Mouse (Mus musculus): ENCODE measurements at regions not wholly inside any gene's neighbourhood (a gene's known extent, or its start where the extent isn't known, plus 50 kb on each side); places are given as distances from the start of the nearest gene placed in this dataset.

- TF ChIP-seq USF1 (IDR thresholded peaks at IDR 0.05; ENCODE audit: low read depth, low read length) (no peak), CTCF (IDR thresholded peaks at IDR 0.05 in 2 of 3, conservative IDR thresholded peaks at IDR 0.05 in 1 of 3; ENCODE audit: control insufficient read depth in 1 of 3, insufficient read depth in 1 of 3, low read depth in 2 of 3, low read length in 3 of 3, poor library complexity in 1 of 3, severe bottlenecking in 1 of 3) (no peak), BHLHE40 (IDR thresholded peaks at IDR 0.05; ENCODE audit: borderline replicate concordance, low read depth, low read length) (no peak), CHD1 (IDR thresholded peaks at IDR 0.05; ENCODE audit: low read depth, low read length) (no peak), ELF1 (IDR thresholded peaks at IDR 0.05; ENCODE audit: low read depth, low read length) (no peak), TAL1 (IDR thresholded peaks at IDR 0.05; ENCODE audit: low read length) (no peak), POLR2A (IDR thresholded peaks at IDR 0.05; ENCODE audit: control insufficient read depth in 1 of 2, insufficient read depth in 1 of 2, low read depth in 1 of 2, low read length in 2 of 2, poor library complexity in 1 of 2) (no peak), ZC3H11A (IDR thresholded peaks at IDR 0.05; ENCODE audit: low read depth, low read length) (no peak), MAFK (IDR thresholded peaks at IDR 0.05; ENCODE audit: borderline replicate concordance, low read depth, low read length) (no peak), KAT2A (conservative IDR thresholded peaks at IDR 0.05; ENCODE audit: low read depth, low read length) (no peak)
These were observed 160.6 kb downstream of the Snx13 start for GRCm38 (mm10) chr12:35207605-35208004.
